Mouse (Mus musculus) hindbrain, embryonic 10.5 days (tissue): ENCODE data around the gene Celf2. TPM values are rescaled to one million over a fixed set of nuclear protein-coding genes. Genes with fewer than 3 reads are reported as not detected.

ENCODE experiments used
- DNase-seq: peaks from one replicate; pipeline ENCODE4 v3.0.0-alpha.2; 2017; ENCODE audit warnings: low spot score
- H3K27ac ChIP-seq: fragments of 300-500 bp; sonication (generic); 2 replicates; pipeline ENCODE4 v1.5.1; 2016; ENCODE audit warnings: mild to moderate bottlenecking, moderate library complexity
- H3K27me3 ChIP-seq: fragments of 300-500 bp; sonication (generic); 2 replicates; pipeline ENCODE4 v1.6.1; 2016; ENCODE audit warnings: mild to moderate bottlenecking; ENCODE audit not compliant: poor library complexity, insufficient read depth, severe bottlenecking
- H3K36me3 ChIP-seq: fragments of 300-500 bp; sonication (generic); 2 replicates; pipeline ENCODE4 v1.6.1; 2016; ENCODE audit warnings: mild to moderate bottlenecking, moderate library complexity
- H3K4me1 ChIP-seq: fragments of 300-500 bp; sonication (generic); replicated peaks from 2 replicates; pipeline ENCODE4 v1.6.1; 2016; ENCODE audit warnings: mild to moderate bottlenecking
- H3K4me3 ChIP-seq: fragments of 300-500 bp; sonication (generic); 2 replicates; pipeline ENCODE4 v1.5.1; 2016; ENCODE audit warnings: mild to moderate bottlenecking, moderate library complexity
- H3K9me3 ChIP-seq: fragments of 300-500 bp; sonication (generic); 2 replicates; pipeline ENCODE4 v1.6.1; 2016; ENCODE audit warnings: mild to moderate bottlenecking, moderate library complexity
- WGBS: fragments of 180-500 bp; shearing (Covaris S2); methylation state at CpG from one replicate; pipeline ENCODE4 v1.1.7; 2016; 5-methylcytosine and 5-hydroxymethylcytosine counted together
- polyA plus RNA-seq: library from polyadenylated mRNA; unstranded; fragments of >200 nt; fragmentation: Nextera tagmentation; extraction: Ambion mirVana; gene quantifications from 2 replicates; pipeline ENCODE4 v1.2.1, GENCODE M21; 2016

Gene Celf2
- polyA plus RNA-seq, 1 experiment from 2014 or later, result 66.8 TPM

GRCm38 (mm10) chr2:6569040-6569542 lies 940.3 kb downstream of the Celf2 start:
- H3K4me3 ChIP-seq, result no peak overlapping the region
- DNase-seq, result no peak
- no peaks in the 10 kb centered on the region for H3K27me3 ChIP-seq
- no peaks in the 10 kb centered on the region for H3K9me3 ChIP-seq
- 87% methylated on average over 1 of the region's 1 CpGs for WGBS
- no peaks in the 10 kb centered on the region for H3K4me1 ChIP-seq
- H3K27ac ChIP-seq, result no peak overlapping the region
- no peaks in the 10 kb centered on the region for H3K36me3 ChIP-seq

- 90% methylated on average over 3 of the region's 3 CpGs for WGBS
- Histone ChIP-seq H3K9me3 (no peaks in the 10 kb centered on the region), H3K27me3 (no peaks in the 10 kb centered on the region), H3K36me3 (peaks cover 8% of the 10 kb centered on the region), H3K27ac (no peak overlapping the region), H3K4me3 (no peak overlapping the region), H3K4me1 (no peaks in the 10 kb centered on the region)
- no peak for DNase-seq
Observed at GRCm38 (mm10) chr2:6565175-6565574, 944.2 kb downstream of the Celf2 start.

- Histone ChIP-seq H3K27ac (no peak overlapping the region), H3K27me3 (no peaks in the 10 kb centered on the region), H3K9me3 (no peaks in the 10 kb centered on the region), H3K4me3 (no peak overlapping the region), H3K36me3 (peaks cover 23% of the 10 kb centered on the region), H3K4me1 (no peaks in the 10 kb centered on the region)
- WGBS, result 93% methylated on average over 3 of the region's 3 CpGs
- no peak for DNase-seq
Observed at GRCm38 (mm10) chr2:6561337-6561736, 948.0 kb downstream of the Celf2 start.

DNA sequence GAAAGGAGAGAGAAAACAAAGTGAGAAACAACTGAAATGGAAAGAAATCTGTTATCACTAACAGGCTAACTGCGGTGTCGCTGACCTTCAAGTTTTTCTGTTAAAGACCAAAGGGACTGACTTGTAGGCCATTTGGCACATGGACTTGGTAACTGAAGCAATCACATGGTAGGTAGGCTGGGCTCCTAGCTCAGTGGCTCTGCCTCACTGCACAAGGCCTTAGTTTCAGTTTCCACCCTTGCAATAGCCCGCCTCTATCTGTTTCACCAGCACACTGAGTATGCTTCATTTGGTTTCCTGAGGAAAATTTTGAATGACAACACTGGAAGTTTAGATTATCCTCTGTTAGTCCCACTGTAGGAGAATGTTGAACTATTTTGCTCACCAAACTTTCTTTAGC lies 948.6 kb downstream of the Celf2 start:
- peaks cover 23% of the 10 kb centered on the region for H3K36me3 ChIP-seq
- H3K27ac ChIP-seq, result no peak overlapping the region
- DNase-seq, result no peak
- 98% methylated on average over 3 of the region's 3 CpGs for WGBS
- H3K4me3 ChIP-seq, result no peak overlapping the region
- H3K4me1 ChIP-seq, result no peaks in the 10 kb centered on the region
- no peaks in the 10 kb centered on the region for H3K27me3 ChIP-seq
- H3K9me3 ChIP-seq, result no peaks in the 10 kb centered on the region

- Histone ChIP-seq H3K4me1 (no peaks in the 10 kb centered on the region), H3K36me3 (peaks cover 26% of the 10 kb centered on the region), H3K4me3 (no peak overlapping the region), H3K9me3 (no peaks in the 10 kb centered on the region), H3K27ac (no peak overlapping the region), H3K27me3 (no peaks in the 10 kb centered on the region)
- DNase-seq, result no peak
- 91% methylated on average over 2 of the region's 2 CpGs for WGBS
Observed at GRCm38 (mm10) chr2:6559581-6559980, 949.8 kb downstream of the Celf2 start.

DNA sequence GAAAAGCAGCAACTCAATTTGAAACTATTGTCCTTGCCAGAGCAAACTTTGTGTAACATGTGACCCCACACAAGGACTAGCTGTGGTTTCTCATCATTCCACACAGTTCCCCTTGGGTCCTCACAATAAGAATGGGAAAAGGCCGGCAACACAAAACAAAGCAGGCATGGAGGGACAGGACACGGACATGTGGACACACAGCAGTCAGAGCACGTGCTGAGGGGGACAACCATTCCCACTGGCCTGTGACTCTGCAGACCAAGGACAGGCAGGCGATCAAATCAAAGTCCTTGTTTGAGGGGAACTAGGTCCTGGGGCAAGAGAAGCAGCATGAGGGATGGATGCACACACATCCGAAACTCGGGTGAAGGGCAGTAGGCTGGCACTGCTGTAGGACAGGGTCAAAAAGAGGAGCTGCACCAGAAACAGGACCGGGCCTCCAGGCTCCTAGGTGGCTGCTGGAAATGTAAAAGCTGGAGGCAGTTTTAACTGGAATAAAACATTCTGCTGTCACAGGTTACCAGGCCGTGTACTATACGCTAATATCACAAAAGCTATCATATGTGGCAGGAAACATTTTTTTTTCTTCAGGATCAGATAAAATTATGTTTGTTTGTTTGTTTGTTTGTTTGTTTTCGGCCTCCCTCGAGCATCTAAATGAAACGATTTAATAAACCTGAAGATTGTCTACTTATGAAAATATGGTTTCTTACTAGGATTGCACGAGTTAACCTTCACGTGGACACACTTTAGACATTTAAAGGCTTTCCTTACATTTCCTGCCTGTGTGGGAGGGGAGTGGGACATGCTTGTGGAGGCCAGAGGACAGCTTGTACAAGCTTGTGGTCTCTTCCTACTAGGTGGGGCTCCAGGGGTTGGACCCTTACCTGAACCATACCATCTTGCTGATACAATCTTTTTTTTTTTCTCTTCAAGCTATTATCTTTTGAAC lies 950.8 kb downstream of the Celf2 start:
- H3K36me3 ChIP-seq, result peaks cover 30% of the 10 kb centered on the region
- no peak overlapping the region for H3K4me3 ChIP-seq
- H3K9me3 ChIP-seq, result no peaks in the 10 kb centered on the region
- 86% methylated on average over 14 of the region's 14 CpGs for WGBS
- no peak overlapping the region for H3K27ac ChIP-seq
- H3K4me1 ChIP-seq, result 0 out of 2 replicates have a peak, but pooled peaks cover 4% of the 10 kb centered on the region
- no peak for DNase-seq
- no peaks in the 10 kb centered on the region for H3K27me3 ChIP-seq

GRCm38 (mm10) chr2:6557749-6558148 lies 951.6 kb downstream of the Celf2 start:
- Histone ChIP-seq H3K36me3 (peaks cover 33% of the 10 kb centered on the region), H3K4me1 (peaks cover 8% of the 10 kb centered on the region; the same call in 1 of the 2 replicates), H3K27me3 (no peaks in the 10 kb centered on the region), H3K9me3 (no peaks in the 10 kb centered on the region), H3K4me3 (no peak overlapping the region), H3K27ac (no peak overlapping the region)
- 91% methylated on average over 3 of the region's 3 CpGs for WGBS
- no peak for DNase-seq

GRCm38 (mm10) chr2:6556913-6557312 lies 952.5 kb downstream of the Celf2 start:
- Histone ChIP-seq H3K27ac (no peak overlapping the region), H3K9me3 (no peaks in the 10 kb centered on the region), H3K36me3 (peaks cover 38% of the 10 kb centered on the region), H3K4me1 (peaks cover 14% of the 10 kb centered on the region; the same call in 1 of the 2 replicates), H3K4me3 (no peak overlapping the region), H3K27me3 (no peaks in the 10 kb centered on the region)
- DNase-seq, result no peak
- WGBS, result 95% methylated on average over 2 of the region's 2 CpGs

GRCm38 (mm10) chr2:6553656-6554055 lies 955.7 kb downstream of the Celf2 start:
- H3K4me1 ChIP-seq, result peaks cover 14% of the 10 kb centered on the region; the same call in 1 of the 2 replicates
- no peak overlapping the region for H3K27ac ChIP-seq
- no peaks in the 10 kb centered on the region for H3K27me3 ChIP-seq
- H3K9me3 ChIP-seq, result no peaks in the 10 kb centered on the region
- no peak for DNase-seq
- no peak overlapping the region for H3K4me3 ChIP-seq
- H3K36me3 ChIP-seq, result peaks cover 31% of the 10 kb centered on the region
- 85% methylated on average over 7 of the region's 7 CpGs for WGBS

- 88% methylated on average over 7 of the region's 7 CpGs for WGBS
- no peak for DNase-seq
Observed at GRCm38 (mm10) chr2:6549251-6549650, 960.1 kb downstream of the Celf2 start.

DNA sequence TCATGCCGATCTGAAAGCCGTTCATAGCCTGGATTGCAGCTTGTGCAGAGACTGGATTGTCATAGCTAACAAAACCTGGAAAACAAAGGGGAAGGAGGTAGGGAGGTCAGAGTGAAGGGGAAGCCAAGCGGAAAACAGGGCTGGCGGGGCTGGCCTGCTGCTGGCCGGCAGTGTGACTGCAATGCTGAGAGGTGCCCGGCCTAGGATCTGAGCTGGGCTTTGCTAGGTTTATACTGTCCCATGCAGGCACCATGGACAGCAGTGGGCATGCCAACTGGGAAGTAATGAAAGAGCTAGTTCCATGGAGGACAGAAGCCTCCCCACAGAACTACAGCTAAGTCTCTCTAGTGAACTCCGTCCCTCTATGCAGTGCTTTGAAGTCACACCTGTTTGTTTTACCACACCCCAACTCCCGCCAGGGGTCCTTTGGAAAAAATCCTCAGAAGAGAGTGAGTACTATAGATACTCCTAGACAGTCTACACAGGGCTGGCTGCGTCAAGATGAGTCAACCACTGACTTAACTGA lies 962.2 kb downstream of the Celf2 start:
- H3K4me1 ChIP-seq, result peaks cover 28% of the 10 kb centered on the region
- H3K27ac ChIP-seq, result peak overlapping the region; percentile 87
- H3K4me3 ChIP-seq, result no peak overlapping the region
- H3K9me3 ChIP-seq, result no peaks in the 10 kb centered on the region
- H3K27me3 ChIP-seq, result no peaks in the 10 kb centered on the region
- peaks cover 17% of the 10 kb centered on the region for H3K36me3 ChIP-seq
- DNase-seq, result peak; percentile 71
- WGBS, result 32% methylated on average over 9 of the region's 9 CpGs

More at GRCm38 (mm10) chr2:6549251-6549650, 960.1 kb downstream of the Celf2 start:
- H3K27me3 ChIP-seq, result no peaks in the 10 kb centered on the region
- H3K9me3 ChIP-seq, result no peaks in the 10 kb centered on the region
- H3K36me3 ChIP-seq, result peaks cover 26% of the 10 kb centered on the region
- H3K4me3 ChIP-seq, result no peak overlapping the region
- peak overlapping the region; percentile 50; the same call in 1 of the 2 replicates for H3K27ac ChIP-seq
- peaks cover 41% of the 10 kb centered on the region for H3K4me1 ChIP-seq

DNA sequence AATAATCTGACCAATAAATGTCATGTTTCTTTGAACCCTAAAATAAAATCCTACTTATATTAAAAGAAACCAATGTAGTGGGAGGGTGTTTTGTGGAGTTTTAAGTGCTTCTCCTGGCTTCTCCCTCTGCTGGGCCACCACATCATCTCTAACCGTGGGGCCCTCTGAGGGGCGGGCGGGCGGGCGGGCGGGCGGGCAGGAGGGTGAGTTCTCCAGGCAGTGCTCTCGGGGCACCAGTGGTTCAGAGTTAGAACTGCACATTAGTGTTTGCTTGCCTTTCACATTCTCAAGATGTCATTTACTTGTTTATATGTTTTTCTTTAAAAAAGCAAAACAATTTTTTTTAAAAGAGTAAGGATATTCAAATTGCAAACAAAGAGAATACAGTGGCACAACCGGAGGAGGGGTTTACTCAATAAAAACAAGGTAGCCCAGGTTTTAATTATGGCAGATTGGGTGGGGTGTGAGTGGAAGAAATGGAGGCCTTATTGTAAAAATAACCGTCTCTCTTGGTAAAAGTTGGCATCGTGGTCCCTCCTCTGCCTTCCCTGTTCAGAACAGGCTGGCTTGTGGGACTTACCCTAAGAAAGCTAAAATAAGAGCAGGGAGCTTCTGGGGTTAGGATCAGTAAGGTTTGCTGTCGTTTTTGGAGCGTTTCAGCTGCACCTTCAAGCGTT lies 962.8 kb downstream of the Celf2 start:
- Histone ChIP-seq H3K27ac (peak overlapping the region; percentile 87), H3K27me3 (no peaks in the 10 kb centered on the region), H3K4me3 (no peak overlapping the region), H3K36me3 (peaks cover 14% of the 10 kb centered on the region), H3K4me1 (peaks cover 27% of the 10 kb centered on the region), H3K9me3 (no peaks in the 10 kb centered on the region)
- WGBS, result 37% methylated on average over 14 of the region's 14 CpGs
- DNase-seq, result no peak
